Mouse (Mus musculus) left cerebral cortex, adult 9 months (tissue): Measurements from ENCODE around the gene Gadd45gip1.

Experiments
- DNase-seq, 2 experiments: peaks; one replicate each; pipeline ENCODE4 v3.0.0; 2022; ENCODE audit warnings: low spot score in 2 of 2

The Gadd45gip1 gene

DNA sequence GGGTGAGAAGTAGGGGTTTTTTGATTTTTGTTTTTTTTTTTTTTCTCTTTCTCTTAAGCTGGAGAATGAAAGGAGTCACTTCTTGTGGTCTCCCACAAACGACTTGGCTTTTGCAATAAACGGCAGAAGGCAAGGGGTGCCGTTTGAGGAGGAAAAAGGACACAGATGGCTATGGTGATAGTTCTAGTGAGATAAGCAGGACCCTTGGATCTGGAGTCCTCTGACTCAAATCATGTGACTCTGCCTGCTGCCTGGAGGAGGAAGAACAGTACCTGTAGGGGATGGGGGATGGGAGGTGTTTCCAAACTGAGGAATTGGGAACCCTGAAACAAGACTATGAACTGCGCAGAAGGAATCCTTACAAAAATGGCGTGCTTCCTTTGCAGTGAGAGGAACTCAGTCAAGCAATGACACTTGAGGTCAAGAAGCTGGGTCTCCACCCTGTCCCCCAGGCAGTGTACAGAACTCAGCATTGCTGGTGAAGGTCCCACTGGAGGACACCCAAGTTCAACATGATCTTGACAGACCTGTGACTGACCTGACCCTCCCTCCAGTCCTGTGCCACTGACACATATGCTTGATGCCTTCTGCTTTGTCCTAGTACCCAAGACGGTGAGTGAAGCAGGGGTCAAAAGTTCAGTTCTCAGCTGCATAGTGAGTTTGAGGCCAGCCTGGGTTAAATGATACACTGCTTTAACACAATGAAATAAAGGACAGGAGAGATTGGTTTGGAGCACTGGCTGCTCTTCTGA, 16.5 kb downstream of the Gadd45gip1 start:
- no peak for DNase-seq

DNA sequence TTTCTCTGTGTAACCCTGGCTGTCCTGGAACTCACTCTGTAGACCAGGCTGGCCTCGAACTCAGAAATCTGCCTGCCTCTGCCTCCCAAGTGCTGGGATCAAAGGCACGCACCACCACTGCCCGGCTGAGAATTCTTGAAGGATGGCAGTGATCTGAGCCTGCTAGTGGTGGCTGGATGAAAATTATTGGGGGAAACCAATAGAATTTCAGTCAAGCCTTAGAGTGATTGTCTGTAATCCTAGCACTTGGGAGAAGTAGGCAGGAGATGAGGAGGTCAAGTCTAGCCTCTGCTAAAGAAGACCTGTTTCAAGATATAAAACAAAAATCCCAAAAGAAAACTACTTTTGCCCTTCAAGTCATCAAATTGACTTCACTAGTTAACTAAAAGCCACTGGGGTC, 25.1 kb downstream of the Gadd45gip1 start:
- DNase-seq, result no peak

DNA sequence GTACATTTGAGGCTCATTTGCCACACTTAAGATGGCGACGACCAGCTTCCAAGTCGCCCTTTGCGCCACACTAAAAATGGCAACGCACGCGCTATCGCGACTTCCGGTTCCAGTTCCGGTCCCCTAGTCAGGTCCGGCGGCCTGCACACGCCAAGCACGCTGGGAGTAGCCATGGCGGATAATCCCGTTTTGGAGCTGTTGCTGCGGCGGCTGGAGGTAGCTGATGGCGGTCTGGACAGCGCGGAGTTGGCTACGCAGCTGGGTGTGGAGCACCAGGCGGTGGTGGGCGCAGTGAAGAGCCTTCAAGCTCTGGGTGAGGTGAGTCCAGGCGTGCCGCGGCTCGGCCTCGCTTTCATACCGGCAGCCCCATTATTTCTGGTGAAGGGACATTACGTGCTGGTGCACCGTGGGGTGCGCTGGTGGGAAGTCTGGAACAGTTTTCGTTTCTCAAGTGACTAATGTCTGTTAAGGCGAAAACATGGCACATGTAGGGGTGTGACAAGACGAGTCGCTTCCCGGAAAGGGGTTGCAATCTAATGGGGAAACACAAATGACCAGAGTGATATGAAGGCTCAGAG, 25.6 kb downstream of the Gadd45gip1 start, which contains the start of gene Farsa:
Gene Farsa (plus strand): TSS at position 126 of the 578 bp plus-strand sequence.
- DNase-seq, result peak; percentile 75 to 96

DNA sequence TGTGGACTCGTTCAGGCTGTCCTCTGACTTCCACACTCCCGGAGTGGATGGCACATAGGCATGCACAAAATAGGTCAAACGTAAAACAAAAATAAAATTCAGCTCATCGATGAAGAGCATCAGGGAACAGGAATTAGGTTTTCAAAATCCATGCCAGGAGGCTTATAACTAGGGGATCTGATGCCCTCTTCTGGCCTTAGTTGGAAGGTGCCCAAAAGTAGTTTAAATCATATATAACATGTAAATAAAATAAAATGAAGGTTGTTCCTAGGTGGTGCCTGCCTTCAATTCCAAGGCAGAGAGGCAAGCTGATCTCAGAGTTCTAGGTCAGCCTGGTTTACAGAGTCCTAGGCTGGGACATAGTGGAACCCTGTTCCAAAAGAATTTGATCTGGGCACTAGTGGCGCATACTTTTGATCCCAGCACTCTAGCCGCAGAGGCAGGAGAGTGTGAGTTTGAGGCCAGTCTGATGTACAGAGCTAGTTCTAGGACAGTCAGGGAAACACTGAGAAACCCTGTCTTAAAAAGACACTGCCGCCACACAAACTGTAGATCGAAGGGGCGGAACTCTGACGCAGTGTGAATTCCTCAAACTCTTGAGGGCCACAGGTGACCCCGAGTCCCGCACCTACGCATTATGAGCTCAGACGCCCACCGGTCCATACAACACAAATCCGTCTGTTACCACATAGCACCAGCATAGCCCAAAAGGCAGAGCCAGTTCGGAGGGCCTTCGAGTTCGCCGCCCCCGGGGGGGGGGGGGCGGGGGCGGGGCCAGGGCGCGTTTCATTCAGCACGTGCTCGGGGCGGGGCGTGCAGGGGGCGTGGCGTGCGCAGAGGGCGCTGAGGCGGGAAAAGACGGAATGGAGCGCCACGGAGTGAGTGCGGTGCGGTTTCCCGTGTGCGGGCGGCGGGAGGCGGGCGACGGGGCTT, 40.3 kb downstream of the Gadd45gip1 start, which contains the start of gene Syce2:
Gene Syce2 (plus strand): TSS at position 736 of the 933 bp plus-strand sequence.
- peak in 1 of 2 experiments; percentile 40 for DNase-seq

GRCm38 (mm10) chr8:84872309-84872965, 41.1 kb downstream of the Gadd45gip1 start:
- no peak for DNase-seq

- no peak for DNase-seq
Measured at GRCm38 (mm10) chr8:84873016-84873415, 41.7 kb downstream of the Gadd45gip1 start.

GRCm38 (mm10) chr8:84874339-84874738, 43.0 kb downstream of the Gadd45gip1 start:
- no peak for DNase-seq

- DNase-seq, result no peak
Measured at GRCm38 (mm10) chr8:84877297-84878035, 46.1 kb downstream of the Gadd45gip1 start.

DNA sequence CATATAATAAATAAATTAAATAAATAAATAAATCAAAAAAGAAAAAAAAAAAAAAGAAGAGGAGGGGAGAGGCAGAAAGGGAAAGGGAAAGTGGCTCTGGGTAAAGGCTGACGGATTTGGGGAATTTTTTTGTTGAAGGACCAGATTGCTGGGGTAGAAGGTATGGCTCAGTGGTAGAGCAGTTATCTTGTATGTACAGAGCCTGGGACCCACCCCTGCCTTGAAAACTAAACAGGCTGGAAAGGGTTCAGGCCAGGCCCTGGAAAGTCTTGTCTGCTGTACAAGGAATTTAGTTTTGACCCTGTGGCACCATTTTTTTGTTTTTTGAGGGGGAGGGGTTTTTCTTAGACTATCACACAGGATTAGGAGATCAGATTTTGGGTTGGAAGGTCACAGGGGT, 47.6 kb downstream of the Gadd45gip1 start:
- DNase-seq, result no peak

DNA sequence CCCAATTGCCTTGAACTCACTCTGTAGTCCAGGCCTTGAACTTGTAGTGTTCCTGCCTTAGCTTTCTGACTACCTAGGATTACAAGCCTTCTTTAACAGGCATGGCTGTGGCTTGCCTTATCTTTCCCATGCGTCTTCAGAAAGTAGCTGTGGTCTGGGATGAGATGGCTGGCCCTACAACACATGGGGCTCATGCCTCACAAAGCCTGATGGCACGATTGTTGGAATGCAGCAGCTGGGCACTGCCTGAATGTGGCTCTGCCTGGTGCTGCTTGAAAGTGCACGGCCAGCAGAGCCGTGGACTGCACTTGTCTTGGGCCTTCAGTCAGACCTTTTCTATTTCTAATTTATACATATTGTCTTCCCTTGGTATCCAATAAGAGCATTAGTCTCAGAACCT, 53.4 kb downstream of the Gadd45gip1 start:
- DNase-seq, result no peak
